Mouse (Mus musculus): ENCODE results near the gene Prune1. TPM values are rescaled to one million over a fixed set of nuclear protein-coding genes. Genes with fewer than 3 reads are reported as not detected.

Gene Prune1
- polyA plus RNA-seq, 1 experiment from 2014 or later, result 77.6 TPM

GRCm38 (mm10) chr3:95256931-95257330 lies 24.9 kb downstream of the Prune1 start:
- 82% methylated on average over 5 of the region's 5 CpGs for WGBS
- H3K36me3 ChIP-seq (ENCODE audit: control insufficient read depth, insufficient read depth, low read length), result peaks cover 32% of the 10 kb centered on the region

DNA sequence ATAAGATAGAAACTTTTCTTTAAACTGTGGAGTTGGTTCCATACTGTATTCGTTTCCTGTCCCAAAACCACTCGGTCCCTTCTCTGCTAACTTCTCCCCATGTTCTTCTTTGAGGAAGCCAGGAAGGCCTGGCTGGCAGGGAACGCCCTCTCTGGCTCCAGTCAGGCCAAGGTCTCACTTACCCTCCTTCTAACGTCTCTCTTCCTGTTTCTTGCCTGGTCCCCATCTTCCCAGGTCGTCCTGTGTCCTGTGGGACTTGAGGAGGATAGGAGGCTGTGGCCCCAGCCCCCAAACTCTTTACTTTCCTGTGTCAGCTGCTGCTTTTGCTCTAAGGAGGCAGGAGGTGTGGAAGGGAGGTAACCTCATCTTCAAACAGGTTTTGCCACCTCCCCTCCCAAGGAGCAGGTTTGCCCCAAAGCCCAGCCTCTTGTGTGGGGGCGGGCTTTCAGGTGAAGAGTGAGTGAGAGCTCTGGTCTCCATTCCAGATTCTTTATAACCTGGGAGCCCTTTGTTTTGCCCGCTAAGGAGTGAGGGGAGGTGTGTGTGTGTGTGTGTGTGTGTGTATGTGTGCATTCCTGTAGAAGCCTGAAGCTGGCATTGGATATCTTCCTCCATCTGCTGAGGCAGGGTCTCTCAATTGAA lies 31.0 kb downstream of the Prune1 start, which contains the start of gene Bnipl:
Bnipl (minus strand) TSS at position 411 of the 642 bp plus-strand sequence.
- H3K4me2 ChIP-seq (ENCODE audit: low read length), result no peak within 1 kb of the TSS
- H3K9me3 ChIP-seq (ENCODE audit: control insufficient read depth, low read length), result no peaks in the 10 kb centered on the region
- H3K27me3 ChIP-seq (replicated peaks; ENCODE audit: control insufficient read depth, insufficient read depth, low read length), result no peaks in the 10 kb centered on the region
- no peak for ATAC-seq
- H3K36me3 ChIP-seq (ENCODE audit: control insufficient read depth, insufficient read depth, low read length), result peaks cover 9% of the 10 kb centered on the region
- H3K4me3 ChIP-seq (ENCODE audit: low read length), result no peak within 1 kb of the TSS
- no peaks in the 10 kb centered on the region for H3K4me1 ChIP-seq (ENCODE audit: control insufficient read depth, insufficient read depth, low read depth, low read length)
- no peak within 1 kb of the TSS for H3K27ac ChIP-seq (ENCODE audit: low read depth, low read length)
- no peak within 1 kb of the TSS for H3K9ac ChIP-seq (ENCODE audit: low read depth, low read length)
- 64% methylated on average over 7 of the region's 7 CpGs for WGBS

More at GRCm38 (mm10) chr3:95256931-95257330, 24.9 kb downstream of the Prune1 start:
- H3K4me2 ChIP-seq (ENCODE audit: low read length), result no peak overlapping the region
- no peak overlapping the region for H3K4me3 ChIP-seq (ENCODE audit: low read length)
- ATAC-seq, result no peak
- H3K4me1 ChIP-seq (ENCODE audit: control insufficient read depth, insufficient read depth, low read depth, low read length), result no peaks in the 10 kb centered on the region
- H3K9ac ChIP-seq (ENCODE audit: low read depth, low read length), result no peak overlapping the region
- no peaks in the 10 kb centered on the region for H3K9me3 ChIP-seq (ENCODE audit: control insufficient read depth, low read length)
- H3K27ac ChIP-seq (ENCODE audit: low read depth, low read length), result no peak overlapping the region
- H3K27me3 ChIP-seq (replicated peaks; ENCODE audit: control insufficient read depth, insufficient read depth, low read length), result no peaks in the 10 kb centered on the region

DNA sequence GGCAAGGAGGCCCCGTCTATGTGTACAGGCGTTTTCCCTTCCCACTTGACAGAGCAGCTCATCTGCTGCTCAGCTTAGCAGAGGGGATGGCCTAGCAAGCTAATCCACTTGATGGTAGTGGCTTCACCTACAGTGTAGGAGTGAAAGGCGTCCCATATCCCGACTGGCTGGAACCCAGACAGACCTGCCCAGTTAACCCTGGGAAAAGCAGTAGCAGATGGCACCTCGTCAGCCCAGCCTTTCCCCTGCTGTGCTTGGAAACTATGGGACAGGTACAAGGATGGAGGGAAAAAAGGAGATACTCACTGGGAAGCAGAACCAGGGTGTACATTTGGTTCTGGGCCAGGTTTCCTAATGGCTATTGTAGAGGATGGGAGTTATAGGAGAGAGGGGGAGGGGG lies 31.5 kb downstream of the Prune1 start:
- WGBS, result 85% methylated on average over 5 of the region's 5 CpGs
- no peak overlapping the region for H3K27ac ChIP-seq (ENCODE audit: low read depth, low read length)

GRCm38 (mm10) chr3:95247660-95248336 lies 34.1 kb downstream of the Prune1 start:
- whole genome bisulfite sequencing, result 69% methylated on average over 1 of the region's 1 CpGs
- Histone ChIP-seq H3K36me3 (ENCODE audit: control insufficient read depth, insufficient read depth, low read length) (no peaks in the 10 kb centered on the region), H3K4me3 (ENCODE audit: low read length) (no peak overlapping the region), H3K27me3 (replicated peaks; ENCODE audit: control insufficient read depth, insufficient read depth, low read length) (no peaks in the 10 kb centered on the region), H3K9me3 (ENCODE audit: control insufficient read depth, low read length) (no peaks in the 10 kb centered on the region), H3K27ac (ENCODE audit: low read depth, low read length) (no peak overlapping the region), H3K4me2 (ENCODE audit: low read length) (no peak overlapping the region), H3K9ac (ENCODE audit: low read depth, low read length) (no peak overlapping the region), H3K4me1 (ENCODE audit: control insufficient read depth, insufficient read depth, low read depth, low read length) (no peaks in the 10 kb centered on the region)
- no peak for ATAC-seq

More for the DNA sequence above, 31.5 kb downstream of the Prune1 start:
- no peaks in the 10 kb centered on the region for H3K27me3 ChIP-seq (replicated peaks; ENCODE audit: control insufficient read depth, insufficient read depth, low read length)
- no peak overlapping the region for H3K9ac ChIP-seq (ENCODE audit: low read depth, low read length)
- H3K4me1 ChIP-seq (ENCODE audit: control insufficient read depth, insufficient read depth, low read depth, low read length), result no peaks in the 10 kb centered on the region
- peaks cover 9% of the 10 kb centered on the region for H3K36me3 ChIP-seq (ENCODE audit: control insufficient read depth, insufficient read depth, low read length)
- no peak overlapping the region for H3K4me3 ChIP-seq (ENCODE audit: low read length)
- ATAC-seq, result no peak
- no peaks in the 10 kb centered on the region for H3K9me3 ChIP-seq (ENCODE audit: control insufficient read depth, low read length)
- no peak overlapping the region for H3K4me2 ChIP-seq (ENCODE audit: low read length)

DNA sequence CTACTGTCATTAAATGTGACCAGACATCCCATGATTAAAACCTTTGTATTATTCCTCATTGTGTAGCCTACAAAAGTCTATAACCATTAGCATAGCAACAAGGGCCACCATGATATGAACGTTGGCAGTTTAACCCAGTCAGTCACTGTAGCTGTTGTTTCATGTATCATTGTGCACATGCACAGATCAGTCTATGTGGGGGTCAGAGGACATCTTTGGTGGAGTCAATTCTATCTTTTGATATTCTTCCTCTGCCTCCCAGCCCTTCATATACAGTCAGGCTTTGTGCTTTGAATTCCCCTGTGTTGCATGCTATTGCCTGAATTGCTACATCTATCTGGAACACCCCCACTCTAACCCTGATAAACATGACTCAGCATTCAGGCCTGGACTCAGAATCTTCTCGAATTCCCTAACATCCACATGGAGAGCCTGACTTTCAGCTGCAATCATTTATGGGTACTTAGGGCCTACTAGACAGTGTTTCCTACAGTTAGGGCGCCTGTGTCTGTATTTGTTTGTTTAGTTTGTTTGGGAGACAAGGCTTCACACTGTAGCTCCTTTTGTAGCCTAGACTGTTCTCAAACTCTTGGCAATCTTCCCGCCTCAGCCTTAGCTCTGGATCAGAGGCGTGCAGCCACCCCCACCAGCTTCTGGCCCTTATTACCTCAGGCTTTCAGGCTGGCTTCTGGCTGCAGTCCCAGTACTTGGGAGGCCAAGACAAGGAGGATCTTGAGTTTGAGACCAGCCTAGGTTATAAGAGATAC lies 35.2 kb downstream of the Prune1 start:
- no peaks in the 10 kb centered on the region for H3K9me3 ChIP-seq (ENCODE audit: control insufficient read depth, low read length)
- H3K27me3 ChIP-seq (replicated peaks; ENCODE audit: control insufficient read depth, insufficient read depth, low read length), result no peaks in the 10 kb centered on the region
- H3K36me3 ChIP-seq (ENCODE audit: control insufficient read depth, insufficient read depth, low read length), result no peaks in the 10 kb centered on the region
- 76% methylated on average over 5 of the region's 5 CpGs for WGBS
- no peaks in the 10 kb centered on the region for H3K4me1 ChIP-seq (ENCODE audit: control insufficient read depth, insufficient read depth, low read depth, low read length)
- H3K4me3 ChIP-seq (ENCODE audit: low read length), result no peak overlapping the region
- peak; percentile 81 for ATAC-seq
- H3K4me2 ChIP-seq (ENCODE audit: low read length), result no peak overlapping the region
- H3K9ac ChIP-seq (ENCODE audit: low read depth, low read length), result no peak overlapping the region
- H3K27ac ChIP-seq (ENCODE audit: low read depth, low read length), result no peak overlapping the region

- 84% methylated on average over 2 of the region's 2 CpGs for WGBS
- Histone ChIP-seq H3K36me3 (ENCODE audit: control insufficient read depth, insufficient read depth, low read length) (no peaks in the 10 kb centered on the region), H3K27ac (ENCODE audit: low read depth, low read length) (no peak overlapping the region), H3K4me2 (ENCODE audit: low read length) (no peak overlapping the region), H3K27me3 (replicated peaks; ENCODE audit: control insufficient read depth, insufficient read depth, low read length) (no peaks in the 10 kb centered on the region), H3K4me3 (ENCODE audit: low read length) (no peak overlapping the region), H3K4me1 (ENCODE audit: control insufficient read depth, insufficient read depth, low read depth, low read length) (no peaks in the 10 kb centered on the region), H3K9ac (ENCODE audit: low read depth, low read length) (no peak overlapping the region), H3K9me3 (ENCODE audit: control insufficient read depth, low read length) (no peaks in the 10 kb centered on the region)
- ATAC-seq, result no peak
Observed at GRCm38 (mm10) chr3:95243086-95243485, 38.8 kb downstream of the Prune1 start.

DNA sequence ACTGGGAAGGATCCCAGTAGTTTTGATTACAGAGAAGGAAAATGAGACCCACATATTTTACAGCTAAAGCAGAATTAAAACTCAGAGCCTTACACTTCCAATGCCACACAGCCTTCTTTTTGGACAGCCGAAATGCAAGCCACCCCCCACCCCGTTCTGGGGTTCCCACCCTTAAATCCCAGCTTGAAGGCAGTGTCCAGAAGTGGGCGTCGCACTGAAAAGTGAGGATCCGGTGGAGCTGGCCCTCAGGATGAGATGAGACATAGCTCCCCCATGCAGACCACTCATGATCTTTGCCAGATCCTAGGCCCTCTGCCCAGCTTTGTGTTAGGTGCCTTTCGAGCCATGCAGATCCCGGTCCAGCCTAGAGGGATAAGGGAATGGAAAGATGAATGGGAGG lies 40.4 kb downstream of the Prune1 start, which contains the start of gene Gm128:
Gm128 (minus strand) TSS at position 101 of the 400 bp plus-strand sequence.
- 77% methylated on average over 7 of the region's 7 CpGs for WGBS
- H3K4me2 ChIP-seq (ENCODE audit: low read length), result no peak within 1 kb of the TSS
- H3K9ac ChIP-seq (ENCODE audit: low read depth, low read length), result no peak within 1 kb of the TSS

DNA sequence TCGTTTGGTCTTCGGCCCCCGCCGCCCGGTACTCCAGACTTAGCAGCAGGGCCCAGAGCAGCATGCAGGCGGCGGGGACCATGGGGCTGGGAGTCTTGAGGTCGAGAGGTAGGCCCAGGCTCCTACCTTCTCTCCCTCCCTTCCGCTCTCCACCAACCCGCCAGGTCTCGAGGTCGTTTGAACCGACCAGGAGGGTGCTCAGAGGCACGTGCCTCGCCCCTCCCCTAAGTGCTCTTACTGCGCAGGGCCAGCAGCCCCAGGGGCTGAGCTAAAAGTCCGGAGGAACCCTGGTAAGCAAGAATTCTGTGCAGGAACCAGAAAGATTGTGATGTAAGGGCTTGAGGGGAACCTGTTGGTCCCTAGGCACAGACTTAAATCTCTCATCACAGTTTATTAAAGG lies 41.0 kb downstream of the Prune1 start:
- H3K4me1 ChIP-seq (ENCODE audit: control insufficient read depth, insufficient read depth, low read depth, low read length), result no peaks in the 10 kb centered on the region
- no peak overlapping the region for H3K4me3 ChIP-seq (ENCODE audit: low read length)
- H3K27me3 ChIP-seq (replicated peaks; ENCODE audit: control insufficient read depth, insufficient read depth, low read length), result no peaks in the 10 kb centered on the region
- peak; percentile 31; the same call in 1 of the 2 replicates for ATAC-seq
- no peak overlapping the region for H3K27ac ChIP-seq (ENCODE audit: low read depth, low read length)
- WGBS, result 30% methylated on average over 17 of the region's 17 CpGs
- no peaks in the 10 kb centered on the region for H3K9me3 ChIP-seq (ENCODE audit: control insufficient read depth, low read length)
- H3K9ac ChIP-seq (ENCODE audit: low read depth, low read length), result no peak overlapping the region
- H3K4me2 ChIP-seq (ENCODE audit: low read length), result no peak overlapping the region
- peaks cover 9% of the 10 kb centered on the region; the same call in 1 of the 2 replicates for H3K36me3 ChIP-seq (ENCODE audit: control insufficient read depth, insufficient read depth, low read length)

More for the DNA sequence above, 40.4 kb downstream of the Prune1 start, which contains the start of gene Gm128:
- Histone ChIP-seq H3K27ac (ENCODE audit: low read depth, low read length) (no peak within 1 kb of the TSS), H3K9me3 (ENCODE audit: control insufficient read depth, low read length) (no peaks in the 10 kb centered on the region), H3K4me3 (ENCODE audit: low read length) (no peak within 1 kb of the TSS), H3K27me3 (replicated peaks; ENCODE audit: control insufficient read depth, insufficient read depth, low read length) (no peaks in the 10 kb centered on the region), H3K36me3 (ENCODE audit: control insufficient read depth, insufficient read depth, low read length) (0 out of 2 replicates have a peak, but pooled peaks cover 4% of the 10 kb centered on the region), H3K4me1 (ENCODE audit: control insufficient read depth, insufficient read depth, low read depth, low read length) (no peaks in the 10 kb centered on the region)
- ATAC-seq, result no peak

DNA sequence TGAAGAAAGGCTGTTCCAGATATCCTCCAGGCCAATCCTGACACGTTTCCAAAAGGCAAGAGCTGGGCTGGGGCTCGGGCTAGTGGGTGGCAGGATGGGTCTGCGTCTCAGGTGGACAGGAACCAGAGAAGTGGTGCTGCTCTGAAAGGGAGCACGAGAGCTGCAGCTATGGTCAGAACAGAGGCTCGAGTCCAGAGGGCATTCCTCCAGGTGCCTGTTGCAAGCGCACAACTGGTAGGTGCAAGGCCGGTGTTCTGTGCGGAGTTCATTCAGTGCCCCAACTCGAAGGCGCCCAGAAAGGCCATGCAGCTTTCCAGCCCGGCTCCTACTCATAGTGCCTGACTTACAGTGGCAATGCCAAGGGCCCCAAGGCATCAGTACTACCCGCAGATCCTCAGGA lies 41.9 kb downstream of the Prune1 start:
- Histone ChIP-seq H3K27ac (ENCODE audit: low read depth, low read length) (no peak overlapping the region), H3K9me3 (ENCODE audit: control insufficient read depth, low read length) (no peaks in the 10 kb centered on the region), H3K4me2 (ENCODE audit: low read length) (no peak overlapping the region), H3K36me3 (ENCODE audit: control insufficient read depth, insufficient read depth, low read length) (peaks cover 11% of the 10 kb centered on the region; the same call in 1 of the 2 replicates), H3K4me1 (ENCODE audit: control insufficient read depth, insufficient read depth, low read depth, low read length) (no peaks in the 10 kb centered on the region), H3K27me3 (replicated peaks; ENCODE audit: control insufficient read depth, insufficient read depth, low read length) (no peaks in the 10 kb centered on the region), H3K4me3 (ENCODE audit: low read length) (no peak overlapping the region), H3K9ac (ENCODE audit: low read depth, low read length) (no peak overlapping the region)
- ATAC-seq, result no peak
- 94% methylated on average over 12 of the region's 12 CpGs for WGBS

Measured in hindbrain, embryonic 16.5 days (tissue).